Mouse (Mus musculus): Measurements from ENCODE around the gene Eif4g2. TPM values are rescaled to one million over a fixed set of nuclear protein-coding genes. Genes with fewer than 3 reads are reported as not detected.

The Eif4g2 gene
- total and polyA plus RNA-seq, 3 experiments = 708 to 1,690 (median 1,657) TPM

GRCm38 (mm10) chr7:111029046-111029553 is 53.7 kb downstream of the Eif4g2 start:
- Histone ChIP-seq H3K36me3 (replicated peaks) (peaks cover 38% of the 10 kb centered on the region), H3K4me1 (ENCODE audit: insufficient read depth, low read depth, low read length) (peaks cover 24% of the 10 kb centered on the region), H3K9me3 (replicated peaks) (no peaks in the 10 kb centered on the region), H3K4me3 (ENCODE audit: low read depth, low read length) (peak overlapping the region; percentile 93), H3K27me3 (ENCODE audit: insufficient read depth, low read length) (peaks cover 4% of the 10 kb centered on the region; the same call in 1 of the 2 replicates)
- no peak for DNase-seq (ENCODE audit: low spot score)
- TF ChIP-seq GATA2 (IDR thresholded peaks at IDR 0.05; ENCODE audit: borderline replicate concordance, low read depth, low read length) (no peak), CTCF (IDR thresholded peaks at IDR 0.05; ENCODE audit: low read depth, low read length) (no peak), GATA1 (IDR thresholded peaks at IDR 0.05; ENCODE audit: borderline replicate concordance, low read length) (no peak), POLR2AphosphoS5 (IDR thresholded peaks at IDR 0.05; ENCODE audit: insufficient replicate concordance, low read depth, low read length) (no peak), TAL1 (conservative IDR thresholded peaks at IDR 0.05; ENCODE audit: low read depth, low read length) (no peak)
- ATAC-seq (ENCODE audit: extremely low read depth, insufficient number of reproducible peaks, low FRiP score, poor library complexity, severe bottlenecking) = no peak

- TF ChIP-seq GATA1 (IDR thresholded peaks at IDR 0.05; ENCODE audit: borderline replicate concordance, low read length) (no peak), GATA2 (IDR thresholded peaks at IDR 0.05; ENCODE audit: borderline replicate concordance, low read depth, low read length) (no peak), CTCF (IDR thresholded peaks at IDR 0.05; ENCODE audit: low read depth, low read length) (no peak), TAL1 (conservative IDR thresholded peaks at IDR 0.05; ENCODE audit: low read depth, low read length) (no peak), POLR2AphosphoS5 (IDR thresholded peaks at IDR 0.05; ENCODE audit: insufficient replicate concordance, low read depth, low read length) (no peak)
- Histone ChIP-seq H3K4me3 (ENCODE audit: low read depth, low read length) (peak within 1 kb of the TSS; percentile 93), H3K27me3 (ENCODE audit: insufficient read depth, low read length) (peaks cover 6% of the 10 kb centered on the region; the same call in 1 of the 2 replicates), H3K9me3 (replicated peaks) (no peaks in the 10 kb centered on the region), H3K36me3 (replicated peaks) (peaks cover 32% of the 10 kb centered on the region), H3K4me1 (ENCODE audit: insufficient read depth, low read depth, low read length) (peaks cover 26% of the 10 kb centered on the region)
- ATAC-seq (ENCODE audit: extremely low read depth, insufficient number of reproducible peaks, low FRiP score, poor library complexity, severe bottlenecking) (peak; percentile 89), DNase-seq (ENCODE audit: low spot score) (peak; percentile 85)
Measured at GRCm38 (mm10) chr7:111028281-111029045, 54.4 kb downstream of the Eif4g2 start, which contains the start of gene Ctr9. Gene Ctr9 (plus strand): TSS chr7:111028951.

GRCm38 (mm10) chr7:111024912-111025311 is 57.9 kb downstream of the Eif4g2 start:
- Histone ChIP-seq H3K4me3 (ENCODE audit: low read depth, low read length) (no peak overlapping the region), H3K27me3 (ENCODE audit: insufficient read depth, low read length) (peaks cover 16% of the 10 kb centered on the region; the same call in 1 of the 2 replicates), H3K9me3 (replicated peaks) (no peaks in the 10 kb centered on the region), H3K4me1 (ENCODE audit: insufficient read depth, low read depth, low read length) (peaks cover 22% of the 10 kb centered on the region), H3K36me3 (replicated peaks) (no peaks in the 10 kb centered on the region)
- no peak for TF ChIP-seq TAL1 (conservative IDR thresholded peaks at IDR 0.05; ENCODE audit: low read depth, low read length)
- no peak for TF ChIP-seq POLR2AphosphoS5 (IDR thresholded peaks at IDR 0.05; ENCODE audit: insufficient replicate concordance, low read depth, low read length)
- no peak for TF ChIP-seq CTCF (IDR thresholded peaks at IDR 0.05; ENCODE audit: low read depth, low read length)
- no peak for TF ChIP-seq GATA2 (IDR thresholded peaks at IDR 0.05; ENCODE audit: borderline replicate concordance, low read depth, low read length)
- TF ChIP-seq GATA1 (IDR thresholded peaks at IDR 0.05; ENCODE audit: borderline replicate concordance, low read length) = no peak
- DNase-seq (ENCODE audit: low spot score) (no peak), ATAC-seq (ENCODE audit: extremely low read depth, insufficient number of reproducible peaks, low FRiP score, poor library complexity, severe bottlenecking) (no peak)

GRCm38 (mm10) chr7:111024068-111024594 is 58.7 kb downstream of the Eif4g2 start:
- peaks cover 20% of the 10 kb centered on the region for H3K27me3 ChIP-seq (ENCODE audit: insufficient read depth, low read length)
- H3K4me3 ChIP-seq (ENCODE audit: low read depth, low read length) = no peak overlapping the region; the same call in 1 of the 2 replicates
- no peaks in the 10 kb centered on the region for H3K36me3 ChIP-seq (replicated peaks)
- TF ChIP-seq CTCF (IDR thresholded peaks at IDR 0.05; ENCODE audit: low read depth, low read length) (no peak), GATA2 (IDR thresholded peaks at IDR 0.05; ENCODE audit: borderline replicate concordance, low read depth, low read length) (no peak), POLR2AphosphoS5 (IDR thresholded peaks at IDR 0.05; ENCODE audit: insufficient replicate concordance, low read depth, low read length) (no peak), TAL1 (conservative IDR thresholded peaks at IDR 0.05; ENCODE audit: low read depth, low read length) (no peak), GATA1 (IDR thresholded peaks at IDR 0.05; ENCODE audit: borderline replicate concordance, low read length) (no peak)
- DNase-seq (ENCODE audit: low spot score) (no peak), ATAC-seq (ENCODE audit: extremely low read depth, insufficient number of reproducible peaks, low FRiP score, poor library complexity, severe bottlenecking) (no peak)
- no peaks in the 10 kb centered on the region for H3K9me3 ChIP-seq (replicated peaks)
- H3K4me1 ChIP-seq (ENCODE audit: insufficient read depth, low read depth, low read length) = peaks cover 16% of the 10 kb centered on the region

- no peak for ATAC-seq (ENCODE audit: extremely low read depth, insufficient number of reproducible peaks, low FRiP score, poor library complexity, severe bottlenecking)
- H3K27me3 ChIP-seq (ENCODE audit: insufficient read depth, low read length) = peaks cover 42% of the 10 kb centered on the region
- no peak for DNase-seq (ENCODE audit: low spot score)
- H3K4me1 ChIP-seq (ENCODE audit: insufficient read depth, low read depth, low read length) = peaks cover 13% of the 10 kb centered on the region
- TF ChIP-seq TAL1 (conservative IDR thresholded peaks at IDR 0.05; ENCODE audit: low read depth, low read length) (no peak), POLR2AphosphoS5 (IDR thresholded peaks at IDR 0.05; ENCODE audit: insufficient replicate concordance, low read depth, low read length) (no peak), GATA1 (IDR thresholded peaks at IDR 0.05; ENCODE audit: borderline replicate concordance, low read length) (no peak), GATA2 (IDR thresholded peaks at IDR 0.05; ENCODE audit: borderline replicate concordance, low read depth, low read length) (no peak), CTCF (IDR thresholded peaks at IDR 0.05; ENCODE audit: low read depth, low read length) (no peak)
- H3K36me3 ChIP-seq (replicated peaks) = no peaks in the 10 kb centered on the region
- H3K4me3 ChIP-seq (ENCODE audit: low read depth, low read length) = no peak overlapping the region
- H3K9me3 ChIP-seq (replicated peaks) = no peaks in the 10 kb centered on the region
Measured at GRCm38 (mm10) chr7:111020814-111021213, 62.0 kb downstream of the Eif4g2 start.

Other genes starting within 250 kb of the Eif4g2 start
- 28.2 and 38.6 TPM in 2 replicates for gene Rnf141, start 238.6 kb downstream of the Eif4g2 start, total RNA-seq (2014; fragmentation: Nextera tagmentation)
- gene Rnf141, start 238.6 kb downstream of the Eif4g2 start, total RNA-seq (2017) = 18.2 and 21.1 TPM in 2 replicates
- 0.69 and 0.92 TPM in 2 replicates for gene Rnf141, start 238.6 kb downstream of the Eif4g2 start, polyA plus RNA-seq (2012)
- gene Lyve1, start 219.8 kb downstream of the Eif4g2 start, total RNA-seq (2014; fragmentation: Nextera tagmentation) = not detected in 2 replicates
- gene Lyve1, start 219.8 kb downstream of the Eif4g2 start, total RNA-seq (2017) = 0.11 TPM in 1 of 2 replicates, not detected in the other
- gene Lyve1, start 219.8 kb downstream of the Eif4g2 start, polyA plus RNA-seq (2012) = not detected in 2 replicates
- gene Mrvi1, start 100.6 kb downstream of the Eif4g2 start, total RNA-seq (2014; fragmentation: Nextera tagmentation) = 0.34 TPM in 1 of 2 replicates, not detected in the other
- 0.11 and 0.17 TPM in 2 replicates for gene Mrvi1, start 100.6 kb downstream of the Eif4g2 start, total RNA-seq (2017)
- 0.04 and 0.06 TPM in 2 replicates for gene Mrvi1, start 100.6 kb downstream of the Eif4g2 start, polyA plus RNA-seq (2012)
- 59.5 and 61.8 TPM in 2 replicates for gene Ctr9, start 54.1 kb downstream of the Eif4g2 start, total RNA-seq (2014; fragmentation: Nextera tagmentation)
- 63.9 and 68.7 TPM in 2 replicates for gene Ctr9, start 54.1 kb downstream of the Eif4g2 start, total RNA-seq (2017)
- gene Ctr9, start 54.1 kb downstream of the Eif4g2 start, polyA plus RNA-seq (2012) = 12.4 and 15.1 TPM in 2 replicates